Mouse (Mus musculus) CH12.LX (cell line): Measurements from ENCODE around the gene Drc3. TPM values are rescaled to one million over a fixed set of nuclear protein-coding genes. Genes with fewer than 3 reads are reported as not detected.

Experiments used
- DNase-seq: peaks from one replicate; pipeline ENCODE4 v3.0.0-alpha.2; 2013; ENCODE audit errors: extremely low read depth
- H3K27ac ChIP-seq: 2 replicates; pipeline ENCODE4 v1.5.1; 2012; ENCODE audit warnings: low read depth, mild to moderate bottlenecking, control low read depth, moderate library complexity; ENCODE audit not compliant: insufficient read depth
- H3K27me3 ChIP-seq: replicated peaks from 2 replicates; pipeline ENCODE3; 2012; ENCODE audit warnings: inconsistent platforms
- H3K36me3 ChIP-seq, 2 experiments: replicated peaks in 1 of 2; 2 replicates each; pipeline versions ENCODE3 to v1.6.1; 2012; ENCODE audit warnings: inconsistent platforms in 1 of 2, low read length in 1 of 2, mild to moderate bottlenecking in 1 of 2, mixed read lengths in 1 of 2, moderate library complexity in 1 of 2; ENCODE audit not compliant: control insufficient read depth in 1 of 2, insufficient read depth in 1 of 2
- H3K4me1 ChIP-seq, 2 experiments: 2 replicates each; pipeline ENCODE4 v1.6.1; 2012; ENCODE audit warnings: inconsistent platforms in 1 of 2, moderate library complexity in 1 of 2; ENCODE audit not compliant: insufficient read depth in 2 of 2, control insufficient read depth in 1 of 2
- H3K4me2 ChIP-seq: 2 replicates; pipeline ENCODE4 v1.6.1; 2012; ENCODE audit warnings: low read depth, mild to moderate bottlenecking, control low read depth; ENCODE audit not compliant: poor library complexity, insufficient read depth, severe bottlenecking
- H3K4me3 ChIP-seq, 3 experiments: fragments of 150-350 bp in 1 of 3; sonication (generic) in 1 of 3; replicated peaks in 1 of 3; 2 replicates each; pipeline versions ENCODE3 to v1.5.1; 2011 to 2012; ENCODE audit warnings: low read depth in 2 of 3, low read length in 2 of 3, mild to moderate bottlenecking in 2 of 3, moderate library complexity in 2 of 3, control low read depth in 1 of 3, improper control_type of control experiment in 1 of 3, inconsistent platforms in 1 of 3, mixed read lengths in 1 of 3; ENCODE audit not compliant: poor library complexity in 1 of 3
- H3K79me2 ChIP-seq: replicated peaks from 2 replicates; pipeline ENCODE4 v1.6.1; 2012; ENCODE audit warnings: mild to moderate bottlenecking, moderate library complexity; ENCODE audit not compliant: control insufficient read depth, poor library complexity, insufficient read depth, severe bottlenecking; ENCODE audit errors: extremely low read depth
- H3K9ac ChIP-seq: 2 replicates; pipeline ENCODE4 v1.6.1; 2012; ENCODE audit warnings: low read depth, mild to moderate bottlenecking, control low read depth, moderate library complexity; ENCODE audit not compliant: insufficient read depth
- H3K9me3 ChIP-seq: replicated peaks from 2 replicates; pipeline ENCODE3; 2012; ENCODE audit warnings: low read length, inconsistent platforms, mixed read lengths
- BHLHE40 ChIP-seq: IDR thresholded peaks from 2 replicates; pipeline ENCODE4 v1.6.1; 2011; ENCODE audit warnings: mild to moderate bottlenecking, low read depth, low read length, improper control_type of control experiment
- CHD1 ChIP-seq: IDR thresholded peaks from 2 replicates; pipeline ENCODE4 v1.6.1; 2012; ENCODE audit warnings: low read depth, low read length, improper control_type of control experiment, inconsistent platforms
- CHD2 ChIP-seq: IDR thresholded peaks from 2 replicates; pipeline ENCODE4 v1.6.1; 2011; ENCODE audit warnings: low read length, improper control_type of control experiment
- CTCF ChIP-seq, 2 experiments: IDR thresholded peaks in 1 of 2; conservative IDR thresholded peaks in 1 of 2; 2 replicates each; pipeline ENCODE4 v1.5.1; 2011 to 2012; ENCODE audit warnings: low read depth in 2 of 2, low read length in 2 of 2, improper control_type of control experiment in 1 of 2, inconsistent platforms in 1 of 2, mild to moderate bottlenecking in 1 of 2, moderate library complexity in 1 of 2
- E2F4 ChIP-seq: IDR thresholded peaks from 2 replicates; pipeline ENCODE4 v1.6.1; 2011; ENCODE audit warnings: low read depth, low read length, improper control_type of control experiment; ENCODE audit not compliant: insufficient replicate concordance
- ELF1 ChIP-seq: IDR thresholded peaks from 2 replicates; pipeline ENCODE4 v1.6.1; 2014; ENCODE audit warnings: low read depth, mild to moderate bottlenecking, inconsistent platforms, low read length, improper control_type of control experiment
- EP300 ChIP-seq: IDR thresholded peaks from 2 replicates; pipeline ENCODE4 v1.6.1; 2011; ENCODE audit warnings: low read length, improper control_type of control experiment
- ETS1 ChIP-seq: conservative IDR thresholded peaks from 2 replicates; pipeline ENCODE4 v1.6.1; 2012; ENCODE audit warnings: low read depth, mild to moderate bottlenecking, inconsistent platforms, low read length, improper control_type of control experiment, moderate library complexity
- GABPA ChIP-seq: IDR thresholded peaks from 2 replicates; pipeline ENCODE4 v1.6.1; 2012; ENCODE audit warnings: low read depth, low read length, improper control_type of control experiment, inconsistent platforms; ENCODE audit not compliant: insufficient replicate concordance
- HCFC1 ChIP-seq: IDR thresholded peaks from 2 replicates; pipeline ENCODE4 v1.6.1; 2012; ENCODE audit warnings: low read depth, mild to moderate bottlenecking, inconsistent platforms, low read length, improper control_type of control experiment
- IRF4 ChIP-seq: IDR thresholded peaks from 2 replicates; pipeline ENCODE4 v1.6.1; 2014; ENCODE audit warnings: low read depth, mild to moderate bottlenecking, inconsistent platforms, low read length, improper control_type of control experiment
- JUN ChIP-seq: IDR thresholded peaks from 2 replicates; pipeline ENCODE4 v1.6.1; 2011; ENCODE audit warnings: low read depth, mild to moderate bottlenecking, low read length, improper control_type of control experiment, moderate library complexity; ENCODE audit not compliant: insufficient read depth
- JUND ChIP-seq: conservative IDR thresholded peaks from 2 replicates; pipeline ENCODE4 v1.6.1; 2011; ENCODE audit warnings: low read depth, low read length, improper control_type of control experiment
- MAX ChIP-seq: IDR thresholded peaks from 2 replicates; pipeline ENCODE4 v1.6.1; 2011; ENCODE audit warnings: low read length, improper control_type of control experiment
- MAZ ChIP-seq: IDR thresholded peaks from 2 replicates; pipeline ENCODE4 v1.6.1; 2012; ENCODE audit warnings: low read depth, mild to moderate bottlenecking, inconsistent platforms, low read length, improper control_type of control experiment, moderate library complexity
- MXI1 ChIP-seq: IDR thresholded peaks from 2 replicates; pipeline ENCODE4 v1.6.1; 2011; ENCODE audit warnings: mild to moderate bottlenecking, low read depth, low read length, improper control_type of control experiment
- MYC ChIP-seq: IDR thresholded peaks from 2 replicates; pipeline ENCODE4 v1.6.1; 2011; ENCODE audit warnings: low read depth, mild to moderate bottlenecking, improper control_type of control experiment, low read length
- NRF1 ChIP-seq: IDR thresholded peaks from 2 replicates; pipeline ENCODE4 v1.6.1; 2014; ENCODE audit warnings: low read depth, mild to moderate bottlenecking, inconsistent platforms, low read length, improper control_type of control experiment, moderate library complexity
- PAX5 ChIP-seq: IDR thresholded peaks from 2 replicates; pipeline ENCODE4 v1.6.1; 2012; ENCODE audit warnings: low read length, inconsistent platforms, mixed read lengths
- POLR2A ChIP-seq: IDR thresholded peaks from 2 replicates; pipeline ENCODE4 v1.6.1; 2011; ENCODE audit warnings: low read depth, mild to moderate bottlenecking, improper control_type of control experiment, low read length
- POLR2AphosphoS2 ChIP-seq: IDR thresholded peaks from 2 replicates; pipeline ENCODE4 v1.6.1; 2011; ENCODE audit warnings: low read depth, low read length, improper control_type of control experiment
- RAD21 ChIP-seq: IDR thresholded peaks from 2 replicates; pipeline ENCODE4 v1.6.1; 2011; ENCODE audit warnings: low read depth, mild to moderate bottlenecking, low read length, improper control_type of control experiment, moderate library complexity
- SMC3 ChIP-seq: IDR thresholded peaks from 2 replicates; pipeline ENCODE4 v1.6.1; 2011; ENCODE audit warnings: low read depth, low read length, improper control_type of control experiment
- TBP ChIP-seq: conservative IDR thresholded peaks from 2 replicates; pipeline ENCODE4 v1.6.1; 2011; ENCODE audit warnings: low read depth, low read length, improper control_type of control experiment
- TCF12 ChIP-seq: IDR thresholded peaks from 2 replicates; pipeline ENCODE4 v1.6.1; 2014; ENCODE audit warnings: low read depth, mild to moderate bottlenecking, inconsistent platforms, low read length, improper control_type of control experiment
- UBTF ChIP-seq: IDR thresholded peaks from 2 replicates; pipeline ENCODE4 v1.6.1; 2012; ENCODE audit warnings: low read depth, mild to moderate bottlenecking, inconsistent platforms, low read length, improper control_type of control experiment, moderate library complexity
- USF1 ChIP-seq: IDR thresholded peaks from 2 replicates; pipeline ENCODE4 v1.6.1; 2014; ENCODE audit warnings: low read depth, mild to moderate bottlenecking, inconsistent platforms, low read length, improper control_type of control experiment
- USF2 ChIP-seq: conservative IDR thresholded peaks from 2 replicates; pipeline ENCODE4 v1.6.1; 2011; ENCODE audit warnings: low read depth, low read length, improper control_type of control experiment
- ZC3H11A ChIP-seq: IDR thresholded peaks from 2 replicates; pipeline ENCODE4 v1.6.1; 2012; ENCODE audit warnings: low read depth, mild to moderate bottlenecking, inconsistent platforms, low read length, improper control_type of control experiment
- ZKSCAN1 ChIP-seq: IDR thresholded peaks from 2 replicates; pipeline ENCODE4 v1.6.1; 2012; ENCODE audit warnings: low read depth, inconsistent platforms, low read length, improper control_type of control experiment, borderline replicate concordance
- ZMIZ1 ChIP-seq: IDR thresholded peaks from 2 replicates; pipeline ENCODE4 v1.6.1; 2012; ENCODE audit warnings: low read depth, mild to moderate bottlenecking, inconsistent platforms, low read length, improper control_type of control experiment
- ZNF384 ChIP-seq: IDR thresholded peaks from 2 replicates; pipeline ENCODE4 v1.6.1; 2012; ENCODE audit warnings: low read depth, low read length, improper control_type of control experiment, inconsistent platforms
- dilution Hi-C: fragments of 300-500 bp; cut with MboI; formaldehyde crosslinking; loops from 2 replicates; pipeline ENCODE4 v1.14.3; 2020; ENCODE audit warnings: low sequenced_read_pairs; ENCODE audit not compliant: extremely low pct_unique_long_range_greater_than_20kb, extremely low pct_ligation_motif_present
- in situ Hi-C: fragments of 300-500 bp; cut with MboI; formaldehyde crosslinking; loops from 3 replicates; pipeline ENCODE4 v1.14.3; 2019; ENCODE audit warnings: low sequenced_read_pairs, low pct_ligation_motif_present, low pct_unique_long_range_greater_than_20kb, mixed read lengths
- polyA plus RNA-seq: library from polyadenylated mRNA; unstranded; fragments of >175 nt; gene quantifications from 2 replicates; pipeline ENCODE4 v1.2.1, GENCODE M21; 2012; ENCODE audit warnings: low read depth; ENCODE audit not compliant: insufficient read length
- total RNA-seq, 2 experiments: library from RNA; depleted of rRNA; stranded (reverse); fragments of 300-350 nt in 1 of 2; fragments of >200 nt in 1 of 2; gene quantifications; 2 replicates each; pipeline ENCODE4 v1.2.3; 2012 to 2014

Drc3 gene
- total and polyA plus RNA-seq, 3 experiments: 1.4 to 3.9 (median 1.9) TPM

GRCm38 (mm10) chr11:60345868-60346267 lies 7.3 kb upstream of the Drc3 start:
- no peaks in the 10 kb centered on the region for H3K27me3 ChIP-seq
- dilution Hi-C loops (no loop called here), in situ Hi-C loops (no loop called here)
- H3K79me2 ChIP-seq: peaks cover 8% of the 10 kb centered on the region; the same call in 1 of the 2 replicates
- no peak for DNase-seq
- H3K36me3 ChIP-seq: peaks cover 0 to 9% of the 10 kb centered on the region in 2 experiments
- H3K9ac ChIP-seq: peak overlapping the region; percentile 47; the same call in 1 of the 2 replicates
- H3K9me3 ChIP-seq: no peaks in the 10 kb centered on the region
- H3K4me2 ChIP-seq: peak overlapping the region; percentile 51; the same call in 1 of the 2 replicates
- no peak overlapping the region for H3K27ac ChIP-seq
- no peak overlapping the region for H3K4me3 ChIP-seq
- TF ChIP-seq BHLHE40: no peak
- TF ChIP-seq CHD1: peak; percentile 6; the same call in 1 of the 2 replicates
- no peak for TF ChIP-seq JUND
- TF ChIP-seq GABPA: no peak
- no peak for TF ChIP-seq JUN
- no peak for TF ChIP-seq ZNF384
- no peak for TF ChIP-seq UBTF
- H3K4me1 ChIP-seq: peaks cover 0 to 23% of the 10 kb centered on the region in 2 experiments; a peak in 2 of 4 replicates

GRCm38 (mm10) chr11:60346537-60346936 lies 6.6 kb upstream of the Drc3 start:
- peaks cover 0 to 9% of the 10 kb centered on the region in 2 experiments for H3K36me3 ChIP-seq
- peak overlapping the region; percentile 54 for H3K9ac ChIP-seq
- dilution Hi-C loops: no loop called here
- peaks cover 8% of the 10 kb centered on the region; the same call in 1 of the 2 replicates for H3K79me2 ChIP-seq
- peak overlapping the region; percentile 51; the same call in 1 of the 2 replicates for H3K4me2 ChIP-seq
- peak overlapping the region; percentile 15; the same call in 1 of the 2 replicates for H3K27ac ChIP-seq
- DNase-seq: peak; percentile 94
- in situ Hi-C loops: no loop called here
- no peaks in the 10 kb centered on the region for H3K9me3 ChIP-seq
- H3K4me1 ChIP-seq: peaks cover 0 to 25% of the 10 kb centered on the region in 2 experiments; a peak in 2 of 4 replicates
- no peaks in the 10 kb centered on the region for H3K27me3 ChIP-seq
- H3K4me3 ChIP-seq: no peak overlapping the region
- TF ChIP-seq JUND: peak; percentile 99
- peak; percentile 98 for TF ChIP-seq ETS1
- TF ChIP-seq USF2: no peak
- TF ChIP-seq USF1: peak; percentile 9; the same call in 1 of the 2 replicates
- TF ChIP-seq ZC3H11A: no peak
- no peak for TF ChIP-seq CTCF (conservative IDR thresholded peaks at IDR 0.05 in 1 of 2, IDR thresholded peaks at IDR 0.05 in 1 of 2; ENCODE audit: low read depth in 2 of 2, low read length in 2 of 2)
- no peak for TF ChIP-seq POLR2AphosphoS2
- peak; percentile 95 for TF ChIP-seq IRF4
- no peak for TF ChIP-seq RAD21
- TF ChIP-seq CHD2: no peak
- TF ChIP-seq EP300: peak; percentile 93
- peak; percentile 73 for TF ChIP-seq MAX
- TF ChIP-seq MAZ: peak; percentile 62; the same call in 1 of the 2 replicates
- peak; percentile 77 for TF ChIP-seq TBP
- no peak for TF ChIP-seq GABPA
- TF ChIP-seq SMC3: no peak
- peak; percentile 91 for TF ChIP-seq BHLHE40
- 0 out of 2 replicates have a peak, but pooled peaks have one; percentile 3 for TF ChIP-seq NRF1
- no peak for TF ChIP-seq E2F4
- TF ChIP-seq UBTF: no peak
- no peak for TF ChIP-seq ZNF384
- TF ChIP-seq ZMIZ1: no peak
- TF ChIP-seq ZKSCAN1: no peak
- TF ChIP-seq JUN: peak; percentile 98
- TF ChIP-seq TCF12: peak; percentile 81
- peak; percentile 82; the same call in 1 of the 2 replicates for TF ChIP-seq MXI1
- peak; percentile 73 for TF ChIP-seq HCFC1
- TF ChIP-seq ELF1: peak; percentile 100
- peak; percentile 77 for TF ChIP-seq POLR2A
- peak; percentile 92 for TF ChIP-seq MYC
- TF ChIP-seq PAX5: no peak
